Mouse (Mus musculus) lung, postnatal 0 days (tissue): Measurements from ENCODE around the gene Sec22a. TPM values are rescaled to one million over a fixed set of nuclear protein-coding genes. Genes with fewer than 3 reads are reported as not detected.
A peak's percentile ranks its signal among the peaks of the same experiment; 100 is the strongest.

Experiments
- ATAC-seq: fragments of 200-750 bp; cut with Nextera tagmentation; 2 replicates; pipeline ENCODE4 v1.8.0; 2017; ENCODE audit warnings: moderate library complexity
- DNase-seq: peaks from one replicate; pipeline ENCODE4 v3.0.0-alpha.2; 2016; ENCODE audit warnings: low spot score
- H3K27ac ChIP-seq: fragments of 300-500 bp; sonication (generic); 2 replicates; pipeline ENCODE4 v1.5.1; 2014; ENCODE audit warnings: antibody characterized with exemption, mild to moderate bottlenecking, low read length, mixed read lengths
- H3K27me3 ChIP-seq: fragments of 300-500 bp; sonication (generic); replicated peaks from 2 replicates; pipeline ENCODE4 v1.6.1; 2014; ENCODE audit warnings: low read length, mixed read lengths; ENCODE audit not compliant: insufficient read depth
- H3K36me3 ChIP-seq: fragments of 300-500 bp; sonication (generic); 2 replicates; pipeline ENCODE4 v1.6.1; 2014; ENCODE audit warnings: low read length, mixed read lengths; ENCODE audit not compliant: insufficient read depth
- H3K4me1 ChIP-seq: fragments of 300-500 bp; sonication (generic); 2 replicates; pipeline ENCODE4 v1.6.1; 2014; ENCODE audit warnings: antibody characterized with exemption, low read depth, low read length, mixed read lengths; ENCODE audit not compliant: insufficient read depth
- H3K4me2 ChIP-seq: fragments of 300-500 bp; sonication (generic); replicated peaks from 2 replicates; pipeline ENCODE4 v1.6.1; 2014; ENCODE audit warnings: low read depth, mild to moderate bottlenecking, low read length, moderate library complexity, mixed read lengths
- H3K4me3 ChIP-seq: fragments of 300-500 bp; sonication (generic); 2 replicates; pipeline ENCODE4 v1.5.1; 2014; ENCODE audit warnings: low read depth, low read length
- H3K9ac ChIP-seq: fragments of 300-500 bp; sonication (generic); replicated peaks from 2 replicates; pipeline ENCODE4 v1.6.1; 2014; ENCODE audit warnings: low read depth, mild to moderate bottlenecking
- H3K9me3 ChIP-seq: fragments of 300-500 bp; sonication (generic); 2 replicates; pipeline ENCODE4 v1.6.1; 2016; ENCODE audit warnings: low read length, mixed read lengths
- CTCF ChIP-seq: IDR thresholded peaks from 2 replicates; pipeline ENCODE4 v1.5.1; 2016; ENCODE audit warnings: antibody characterized with exemption, mild to moderate bottlenecking
- EP300 ChIP-seq: IDR thresholded peaks from 2 replicates; pipeline ENCODE4 v1.6.1; 2016; ENCODE audit warnings: antibody characterized with exemption, mild to moderate bottlenecking, control low read depth
- WGBS: fragments of 180-500 bp; shearing (Covaris S2); extraction: QIAGEN DNeasy Blood & Tissue Kit; methylation state at CpG from one replicate; pipeline ENCODE4 v1.1.7; 2014; 5-methylcytosine and 5-hydroxymethylcytosine counted together
- polyA plus RNA-seq: library from polyadenylated mRNA; unstranded; fragments of >200 nt; fragmentation: Nextera tagmentation; extraction: Ambion mirVana; gene quantifications from 2 replicates; pipeline ENCODE4 v1.2.1, GENCODE M21; 2015

Gene Sec22a
- polyA plus RNA-seq, 1 experiment from 2014 or later, result 45.9 TPM

- H3K36me3 ChIP-seq, result no peaks in the 10 kb centered on the region
- no peaks in the 10 kb centered on the region for H3K27me3 ChIP-seq
- H3K4me3 ChIP-seq, result no peak overlapping the region
- 89% methylated on average over 9 of the region's 9 CpGs for WGBS
- ATAC-seq (no peak), DNase-seq (no peak)
- H3K4me2 ChIP-seq, result no peak overlapping the region
- H3K9me3 ChIP-seq, result no peaks in the 10 kb centered on the region
- no peaks in the 10 kb centered on the region for H3K4me1 ChIP-seq
- H3K9ac ChIP-seq, result no peak overlapping the region
- H3K27ac ChIP-seq, result no peak overlapping the region
- TF ChIP-seq EP300 (no peak), CTCF (no peak)
These were observed 39.6 kb upstream of the Sec22a start for GRCm38 (mm10) chr16:35403356-35403755.

- H3K4me2 ChIP-seq, result no peak overlapping the region
- no peak overlapping the region for H3K27ac ChIP-seq
- 74% methylated on average over 8 of the region's 8 CpGs for WGBS
- TF ChIP-seq CTCF (no peak), EP300 (no peak)
- no peaks in the 10 kb centered on the region for H3K36me3 ChIP-seq
- DNase-seq (no peak), ATAC-seq (no peak)
- no peaks in the 10 kb centered on the region for H3K9me3 ChIP-seq
- no peak overlapping the region for H3K9ac ChIP-seq
- H3K4me1 ChIP-seq, result no peaks in the 10 kb centered on the region
- no peaks in the 10 kb centered on the region for H3K27me3 ChIP-seq
- H3K4me3 ChIP-seq, result no peak overlapping the region
These were observed 29.1 kb upstream of the Sec22a start for GRCm38 (mm10) chr16:35392813-35393212.

- H3K27me3 ChIP-seq, result no peaks in the 10 kb centered on the region
- TF ChIP-seq EP300, result peak; percentile 66
- TF ChIP-seq CTCF, result no peak
- WGBS, result 33% methylated on average over 3 of the region's 3 CpGs
- no peak overlapping the region for H3K27ac ChIP-seq
- ATAC-seq (peak; percentile 88), DNase-seq (peak; percentile 51)
- H3K9me3 ChIP-seq, result no peaks in the 10 kb centered on the region
- no peaks in the 10 kb centered on the region for H3K36me3 ChIP-seq
- H3K4me3 ChIP-seq, result no peak overlapping the region
- no peak overlapping the region for H3K9ac ChIP-seq
- H3K4me1 ChIP-seq, result no peaks in the 10 kb centered on the region
- no peak overlapping the region for H3K4me2 ChIP-seq
These were observed 21.9 kb upstream of the Sec22a start for GRCm38 (mm10) chr16:35385654-35386053.

GRCm38 (mm10) chr16:35380048-35380447, 16.3 kb upstream of the Sec22a start:
- Histone ChIP-seq H3K4me1 (no peaks in the 10 kb centered on the region), H3K27ac (no peak overlapping the region), H3K9me3 (no peaks in the 10 kb centered on the region), H3K36me3 (no peaks in the 10 kb centered on the region), H3K9ac (no peak overlapping the region), H3K4me3 (no peak overlapping the region), H3K4me2 (no peak overlapping the region), H3K27me3 (no peaks in the 10 kb centered on the region)
- no peak for DNase-seq
- WGBS, result 76% methylated on average over 9 of the region's 9 CpGs
- no peak for ATAC-seq
- TF ChIP-seq CTCF, result no peak
- TF ChIP-seq EP300, result no peak

DNA sequence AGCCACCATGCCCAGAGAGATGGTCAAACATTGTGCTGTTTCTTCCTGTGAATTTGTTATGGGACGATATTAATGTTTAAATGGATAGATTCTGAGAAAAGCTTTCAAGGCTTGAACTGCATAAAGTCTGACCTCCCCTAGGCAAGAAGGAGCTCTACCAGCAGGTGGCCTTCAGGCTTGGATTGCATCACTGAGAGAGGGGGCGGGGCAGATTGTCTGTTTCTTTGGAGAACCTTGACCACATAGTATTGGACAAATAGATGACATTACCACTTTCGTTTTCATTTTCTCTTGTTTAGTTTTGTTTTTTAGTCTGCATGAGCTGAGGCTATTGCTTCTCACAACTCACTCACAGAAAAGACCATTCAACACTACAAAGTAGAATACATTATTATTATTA, 15.6 kb upstream of the Sec22a start:
- WGBS, result 91% methylated on average over 3 of the region's 3 CpGs
- ATAC-seq, result no peak
- no peak overlapping the region for H3K4me2 ChIP-seq

GRCm38 (mm10) chr16:35364063-35364428, 328 bp upstream of the Sec22a start:
- H3K9ac ChIP-seq, result no peak overlapping the region
- no peak overlapping the region for H3K27ac ChIP-seq
- no peak for TF ChIP-seq EP300
- TF ChIP-seq CTCF, result no peak

More for the DNA sequence above, 15.6 kb upstream of the Sec22a start:
- no peak overlapping the region for H3K4me3 ChIP-seq
- no peak for DNase-seq
- no peaks in the 10 kb centered on the region for H3K27me3 ChIP-seq
- no peak for TF ChIP-seq EP300
- peak; percentile 38; the same call in 1 of the 2 replicates for TF ChIP-seq CTCF
- no peak overlapping the region for H3K9ac ChIP-seq
- no peaks in the 10 kb centered on the region for H3K9me3 ChIP-seq
- H3K36me3 ChIP-seq, result no peaks in the 10 kb centered on the region
- H3K4me1 ChIP-seq, result no peaks in the 10 kb centered on the region
- H3K27ac ChIP-seq, result no peak overlapping the region

GRCm38 (mm10) chr16:35362221-35362620, 1.5 kb downstream of the Sec22a start:
- Histone ChIP-seq H3K4me2 (no peak overlapping the region), H3K27me3 (no peaks in the 10 kb centered on the region), H3K9ac (no peak overlapping the region), H3K4me1 (peaks cover under 1% of the 10 kb centered on the region; the same call in 1 of the 2 replicates), H3K36me3 (no peaks in the 10 kb centered on the region), H3K9me3 (no peaks in the 10 kb centered on the region), H3K4me3 (no peak overlapping the region), H3K27ac (no peak overlapping the region)
- ATAC-seq (no peak), DNase-seq (peak; percentile 14)
- WGBS, result 77% methylated on average over 2 of the region's 2 CpGs
- TF ChIP-seq EP300, result no peak
- TF ChIP-seq CTCF, result peak; percentile 37

More at GRCm38 (mm10) chr16:35364063-35364428, 328 bp upstream of the Sec22a start:
- H3K4me3 ChIP-seq, result peak overlapping the region; percentile 84
- WGBS, result 2% methylated on average over 7 of the region's 7 CpGs
- peak overlapping the region; percentile 96 for H3K4me2 ChIP-seq
- ATAC-seq (no peak), DNase-seq (no peak)
- peaks cover 3% of the 10 kb centered on the region; the same call in 1 of the 2 replicates for H3K4me1 ChIP-seq
- no peaks in the 10 kb centered on the region for H3K9me3 ChIP-seq
- no peaks in the 10 kb centered on the region for H3K27me3 ChIP-seq
- no peaks in the 10 kb centered on the region for H3K36me3 ChIP-seq
